Mouse (Mus musculus): Measurements from ENCODE around the gene Mitf.

DNA sequence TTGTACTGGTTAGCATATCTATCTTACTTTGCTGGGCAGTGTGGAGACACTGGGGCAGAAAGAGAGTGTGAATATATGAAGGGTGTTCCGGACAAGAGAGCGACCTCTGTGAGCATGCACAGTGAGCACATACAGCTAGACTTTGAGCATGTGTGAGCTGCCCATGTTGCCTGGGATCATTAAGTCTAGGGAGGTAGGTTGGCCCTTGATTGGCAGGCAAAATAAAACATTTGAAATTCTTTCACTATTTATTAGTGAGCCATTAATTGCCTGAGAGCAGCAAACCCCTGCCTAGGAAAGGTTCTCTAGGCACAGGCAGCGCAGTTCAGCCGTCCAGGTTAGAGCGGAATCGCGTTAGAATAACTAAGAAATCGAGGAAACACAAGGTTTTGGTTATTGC is 107.9 kb downstream of the Mitf start:
- TF ChIP-seq CTCF (IDR thresholded peaks at IDR 0.05) (no peak), EP300 (IDR thresholded peaks at IDR 0.05) (no peak)

Data from lung, postnatal 0 days (tissue).